Mouse (Mus musculus): ENCODE results near the gene Slc25a16. TPM values are rescaled to one million over a fixed set of nuclear protein-coding genes. Genes with fewer than 3 reads are reported as not detected.

Gene Slc25a16
- polyA plus RNA-seq, 1 experiment = 8.5 TPM

DNA sequence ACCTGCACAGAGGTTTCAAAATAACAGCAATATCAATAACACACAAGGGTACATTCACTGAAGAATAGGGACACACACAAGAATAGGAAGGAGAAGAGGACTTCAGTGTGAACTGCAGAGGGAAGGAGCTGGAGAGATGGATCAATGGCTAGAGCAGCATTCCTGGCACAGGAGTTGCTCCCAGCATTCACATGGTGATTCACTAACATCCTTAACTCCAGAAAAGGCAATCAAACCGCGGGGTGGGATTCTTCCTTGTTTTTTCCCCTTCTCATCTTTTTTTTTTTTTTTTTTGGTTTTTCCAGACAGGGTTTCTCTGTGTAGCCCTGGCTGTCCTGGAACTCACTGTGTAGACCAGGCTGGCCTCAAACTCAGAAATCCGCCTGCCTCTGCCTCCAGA is 26.0 kb upstream of the Slc25a16 start:
- no peaks in the 10 kb centered on the region for H3K4me1 ChIP-seq (ENCODE audit: control insufficient read depth, insufficient read depth, insufficient read length)
- TF ChIP-seq CTCF (IDR thresholded peaks at IDR 0.05; ENCODE audit: extremely low read depth, insufficient read depth, insufficient read length, insufficient replicate concordance) = no peak
- TF ChIP-seq POLR2A (IDR thresholded peaks at IDR 0.05; ENCODE audit: low read depth, low read length) = no peak
- whole genome bisulfite sequencing = 91% methylated on average over 3 of the region's 3 CpGs

DNA sequence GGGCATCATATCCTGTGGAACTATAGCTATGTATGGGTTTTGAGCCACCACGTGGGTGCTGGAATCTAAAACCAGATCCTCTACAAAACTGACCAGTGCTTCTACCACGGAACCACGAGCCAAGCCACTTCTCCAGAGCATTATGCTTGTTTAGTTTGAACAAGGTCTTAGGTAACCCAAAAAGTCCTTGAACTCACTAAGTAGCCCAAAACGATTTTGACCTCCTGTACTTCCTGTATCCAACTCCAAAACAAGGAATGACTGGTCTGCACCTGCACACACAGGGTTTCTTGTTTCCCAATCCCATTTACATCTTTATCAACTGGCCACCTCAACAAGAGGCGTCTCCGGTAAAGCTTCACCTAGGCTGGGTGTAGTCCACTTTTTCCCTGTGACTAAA is 25.0 kb upstream of the Slc25a16 start:
- no peak overlapping the region for H3K4me3 ChIP-seq (ENCODE audit: extremely low read depth, insufficient read depth, insufficient read length)
- H3K4me1 ChIP-seq (ENCODE audit: control insufficient read depth, insufficient read depth, insufficient read length) = no peaks in the 10 kb centered on the region
- H3K27me3 ChIP-seq (ENCODE audit: control insufficient read depth, insufficient read depth, low read length) = no peaks in the 10 kb centered on the region; the same call in 1 of the 2 replicates
- 58% methylated on average over 6 of the region's 6 CpGs for WGBS
- no peak overlapping the region for H3K27ac ChIP-seq (ENCODE audit: insufficient read depth, low read length)
- DNase-seq (ENCODE audit: low read depth in 1 of 2, low spot score in 2 of 2) = no peak
- no peak for TF ChIP-seq CTCF (IDR thresholded peaks at IDR 0.05; ENCODE audit: extremely low read depth, insufficient read depth, insufficient read length, insufficient replicate concordance)
- TF ChIP-seq POLR2A (IDR thresholded peaks at IDR 0.05; ENCODE audit: low read depth, low read length) = no peak
- no peaks in the 10 kb centered on the region for H3K36me3 ChIP-seq (ENCODE audit: control insufficient read depth, insufficient read depth, low read length)

More for the DNA sequence above, 26.0 kb upstream of the Slc25a16 start:
- Histone ChIP-seq H3K4me3 (ENCODE audit: extremely low read depth, insufficient read depth, insufficient read length) (no peak overlapping the region), H3K36me3 (ENCODE audit: control insufficient read depth, insufficient read depth, low read length) (no peaks in the 10 kb centered on the region), H3K27ac (ENCODE audit: insufficient read depth, low read length) (no peak overlapping the region), H3K27me3 (ENCODE audit: control insufficient read depth, insufficient read depth, low read length) (no peaks in the 10 kb centered on the region; the same call in 1 of the 2 replicates)
- no peak for DNase-seq (ENCODE audit: low read depth in 1 of 2, low spot score in 2 of 2)

DNA sequence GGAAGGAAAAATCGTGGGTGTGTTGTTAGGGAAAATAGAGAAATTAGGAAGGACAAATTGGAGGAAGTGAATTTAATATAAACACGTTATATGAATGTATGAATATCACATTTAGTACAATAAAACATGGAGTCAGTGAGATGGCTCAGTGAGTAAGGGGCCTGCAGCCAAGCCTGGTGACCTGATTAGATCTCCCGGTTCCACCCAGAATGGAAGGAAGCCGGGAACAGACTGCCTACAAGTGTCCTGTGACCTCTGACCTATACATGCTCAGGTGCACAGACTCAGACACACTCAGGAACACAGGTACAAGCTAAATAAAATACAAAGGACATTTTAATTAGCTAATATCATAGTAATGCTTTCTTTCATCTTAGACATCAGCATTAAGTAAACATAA is 24.4 kb upstream of the Slc25a16 start:
- DNase-seq (ENCODE audit: low read depth in 1 of 2, low spot score in 2 of 2) = no peak
- H3K4me3 ChIP-seq (ENCODE audit: extremely low read depth, insufficient read depth, insufficient read length) = no peak overlapping the region
- 60% methylated on average over 4 of the region's 4 CpGs for WGBS
- no peaks in the 10 kb centered on the region for H3K36me3 ChIP-seq (ENCODE audit: control insufficient read depth, insufficient read depth, low read length)
- H3K4me1 ChIP-seq (ENCODE audit: control insufficient read depth, insufficient read depth, insufficient read length) = no peaks in the 10 kb centered on the region
- H3K27ac ChIP-seq (ENCODE audit: insufficient read depth, low read length) = no peak overlapping the region
- TF ChIP-seq CTCF (IDR thresholded peaks at IDR 0.05; ENCODE audit: extremely low read depth, insufficient read depth, insufficient read length, insufficient replicate concordance) (no peak), POLR2A (IDR thresholded peaks at IDR 0.05; ENCODE audit: low read depth, low read length) (no peak)
- H3K27me3 ChIP-seq (ENCODE audit: control insufficient read depth, insufficient read depth, low read length) = no peaks in the 10 kb centered on the region; the same call in 1 of the 2 replicates

DNA sequence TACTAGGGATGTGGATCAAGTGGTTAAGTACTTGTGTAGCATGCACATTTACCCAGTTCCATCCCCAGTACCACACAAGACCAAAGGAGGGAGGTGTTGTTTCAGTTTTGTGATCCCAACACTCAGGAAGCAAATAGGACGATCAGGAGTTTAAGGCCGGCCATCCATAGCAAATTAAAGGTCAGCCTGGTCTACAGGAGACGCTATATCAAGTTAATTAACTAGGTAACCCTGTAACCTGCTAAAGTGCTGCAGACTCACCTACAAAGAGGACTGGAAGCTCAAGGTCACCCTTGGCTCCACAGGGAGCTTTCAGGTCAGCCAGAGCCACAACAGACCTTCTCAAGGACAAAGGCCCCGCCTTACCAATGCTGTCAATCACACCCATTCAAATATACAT is 23.7 kb upstream of the Slc25a16 start:
- TF ChIP-seq CTCF (IDR thresholded peaks at IDR 0.05; ENCODE audit: extremely low read depth, insufficient read depth, insufficient read length, insufficient replicate concordance) = no peak
- H3K4me1 ChIP-seq (ENCODE audit: control insufficient read depth, insufficient read depth, insufficient read length) = no peaks in the 10 kb centered on the region
- H3K4me3 ChIP-seq (ENCODE audit: extremely low read depth, insufficient read depth, insufficient read length) = no peak overlapping the region
- no peak for DNase-seq (ENCODE audit: low read depth in 1 of 2, low spot score in 2 of 2)
- no peaks in the 10 kb centered on the region; the same call in 1 of the 2 replicates for H3K27me3 ChIP-seq (ENCODE audit: control insufficient read depth, insufficient read depth, low read length)
- no peak overlapping the region for H3K27ac ChIP-seq (ENCODE audit: insufficient read depth, low read length)
- no peaks in the 10 kb centered on the region for H3K36me3 ChIP-seq (ENCODE audit: control insufficient read depth, insufficient read depth, low read length)
- 79% methylated on average over 4 of the region's 4 CpGs for WGBS

DNA sequence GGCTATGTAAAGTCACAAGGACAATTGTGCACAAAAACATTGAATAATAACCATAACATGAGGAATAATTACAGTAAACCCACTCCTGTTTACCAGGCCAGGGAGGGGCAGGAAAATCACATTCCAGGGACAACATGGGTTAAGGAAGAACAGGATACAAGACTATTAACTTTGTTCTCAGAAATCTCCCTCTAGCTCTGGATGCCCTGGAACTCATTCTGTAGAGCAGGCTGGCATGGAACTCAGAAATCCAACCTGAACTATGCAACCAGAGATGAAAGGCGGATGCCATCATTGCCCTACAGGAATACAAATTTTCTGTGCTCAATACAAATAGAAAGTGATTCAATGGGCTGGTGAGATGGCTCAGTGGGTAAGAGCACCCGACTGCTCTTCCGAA is 23.0 kb upstream of the Slc25a16 start:
- Histone ChIP-seq H3K27me3 (ENCODE audit: control insufficient read depth, insufficient read depth, low read length) (no peaks in the 10 kb centered on the region; the same call in 1 of the 2 replicates), H3K36me3 (ENCODE audit: control insufficient read depth, insufficient read depth, low read length) (no peaks in the 10 kb centered on the region), H3K4me3 (ENCODE audit: extremely low read depth, insufficient read depth, insufficient read length) (no peak overlapping the region), H3K4me1 (ENCODE audit: control insufficient read depth, insufficient read depth, insufficient read length) (no peaks in the 10 kb centered on the region), H3K27ac (ENCODE audit: insufficient read depth, low read length) (no peak overlapping the region)
- 96% methylated on average over 3 of the region's 3 CpGs for WGBS
- DNase-seq (ENCODE audit: low read depth in 1 of 2, low spot score in 2 of 2) = no peak
- TF ChIP-seq POLR2A (IDR thresholded peaks at IDR 0.05; ENCODE audit: low read depth, low read length) (no peak), CTCF (IDR thresholded peaks at IDR 0.05; ENCODE audit: extremely low read depth, insufficient read depth, insufficient read length, insufficient replicate concordance) (no peak)

DNA sequence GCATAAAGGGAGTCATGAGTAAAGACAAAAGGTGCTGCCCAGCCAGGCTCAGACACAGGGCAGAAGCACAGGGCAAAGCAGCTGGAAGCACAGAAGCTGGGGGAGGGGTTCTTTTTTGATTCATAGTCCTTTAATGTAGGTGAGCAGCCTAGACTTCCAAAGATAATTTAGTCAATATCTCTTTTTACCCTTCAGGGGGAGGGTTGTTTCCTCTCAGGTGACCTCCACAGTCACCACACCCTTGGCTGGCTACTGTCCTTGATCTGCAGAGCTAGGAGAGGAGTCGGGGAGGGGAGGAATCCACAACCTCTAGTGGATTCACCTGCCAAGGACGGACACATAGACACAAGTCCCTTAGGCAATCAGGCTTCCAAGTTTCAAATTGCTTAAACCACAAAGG is 22.4 kb upstream of the Slc25a16 start:
- Histone ChIP-seq H3K36me3 (ENCODE audit: control insufficient read depth, insufficient read depth, low read length) (no peaks in the 10 kb centered on the region), H3K4me3 (ENCODE audit: extremely low read depth, insufficient read depth, insufficient read length) (no peak overlapping the region), H3K27me3 (ENCODE audit: control insufficient read depth, insufficient read depth, low read length) (no peaks in the 10 kb centered on the region; the same call in 1 of the 2 replicates), H3K4me1 (ENCODE audit: control insufficient read depth, insufficient read depth, insufficient read length) (no peaks in the 10 kb centered on the region), H3K27ac (ENCODE audit: insufficient read depth, low read length) (no peak overlapping the region)
- DNase-seq (ENCODE audit: low read depth in 1 of 2, low spot score in 2 of 2) = no peak
- WGBS = 86% methylated on average over 2 of the region's 2 CpGs
- TF ChIP-seq CTCF (IDR thresholded peaks at IDR 0.05; ENCODE audit: extremely low read depth, insufficient read depth, insufficient read length, insufficient replicate concordance) (no peak), POLR2A (IDR thresholded peaks at IDR 0.05; ENCODE audit: low read depth, low read length) (no peak)

DNA sequence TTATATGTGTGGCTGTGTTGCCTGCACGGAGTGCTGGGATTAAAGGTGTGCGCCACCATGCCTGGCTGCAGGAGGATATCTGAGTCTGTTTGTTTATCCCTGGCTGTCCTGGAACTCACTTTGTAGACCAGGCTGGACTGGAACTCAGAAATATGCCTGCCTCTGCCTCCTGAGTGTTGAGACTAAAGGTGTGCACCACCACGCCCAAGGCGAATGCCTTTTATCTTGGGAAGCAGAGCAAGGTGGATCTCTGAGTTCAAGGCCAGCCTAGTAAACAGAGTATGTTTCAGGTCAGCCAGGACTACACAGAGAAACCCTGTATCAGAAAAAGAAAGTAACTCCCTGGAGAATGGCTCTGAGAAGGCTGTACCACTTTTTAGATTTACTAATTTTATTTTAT is 20.3 kb upstream of the Slc25a16 start:
- TF ChIP-seq POLR2A (IDR thresholded peaks at IDR 0.05; ENCODE audit: low read depth, low read length) (no peak), CTCF (IDR thresholded peaks at IDR 0.05; ENCODE audit: extremely low read depth, insufficient read depth, insufficient read length, insufficient replicate concordance) (no peak)
- DNase-seq (ENCODE audit: low read depth in 1 of 2, low spot score in 2 of 2) = no peak
- no peaks in the 10 kb centered on the region for H3K4me1 ChIP-seq (ENCODE audit: control insufficient read depth, insufficient read depth, insufficient read length)
- H3K4me3 ChIP-seq (ENCODE audit: extremely low read depth, insufficient read depth, insufficient read length) = no peak overlapping the region
- no peaks in the 10 kb centered on the region for H3K27me3 ChIP-seq (ENCODE audit: control insufficient read depth, insufficient read depth, low read length)
- H3K27ac ChIP-seq (ENCODE audit: insufficient read depth, low read length) = no peak overlapping the region
- WGBS = 92% methylated on average over 4 of the region's 4 CpGs
- no peaks in the 10 kb centered on the region for H3K36me3 ChIP-seq (ENCODE audit: control insufficient read depth, insufficient read depth, low read length)
